Mouse (Mus musculus) megakaryocyte, embryonic 14.5 days (primary cell): ENCODE data around the gene Gm10190. TPM values are rescaled to one million over a fixed set of nuclear protein-coding genes. Genes with fewer than 3 reads are reported as not detected.

ENCODE experiments used
- H3K27me3 ChIP-seq: replicated peaks from 2 replicates; pipeline ENCODE3; 2012; ENCODE audit warnings: inconsistent platforms
- H3K36me3 ChIP-seq: replicated peaks from 2 replicates; pipeline ENCODE3; 2012; ENCODE audit warnings: low read length, inconsistent platforms, mixed read lengths
- H3K4me1 ChIP-seq: 2 replicates; pipeline ENCODE4 v1.6.1; 2012; ENCODE audit warnings: inconsistent platforms
- H3K4me3 ChIP-seq: replicated peaks from 2 replicates; pipeline ENCODE3; 2012; ENCODE audit warnings: moderate library complexity, mild to moderate bottlenecking, inconsistent platforms
- H3K9me3 ChIP-seq: 2 replicates; pipeline ENCODE4 v1.6.1; 2012; ENCODE audit warnings: inconsistent platforms
- FLI1 ChIP-seq: IDR thresholded peaks from 2 replicates; pipeline ENCODE4 v1.6.1; 2012; ENCODE audit warnings: low read length, inconsistent platforms, mixed read lengths
- GATA1 ChIP-seq: IDR thresholded peaks from 3 replicates; pipeline ENCODE4 v1.6.1; 2012; ENCODE audit warnings: mixed read lengths, low read length, inconsistent platforms, borderline replicate concordance
- polyA plus RNA-seq: library from polyadenylated mRNA; stranded (reverse); fragments of >175 nt; gene quantifications from 2 replicates; pipeline ENCODE4 v1.2.3, GENCODE M21; 2012; ENCODE audit warnings: low replicate concordance; ENCODE audit not compliant: insufficient read depth

Gene Gm10190
- polyA plus RNA-seq, 1 experiment = 2.7 TPM

DNA sequence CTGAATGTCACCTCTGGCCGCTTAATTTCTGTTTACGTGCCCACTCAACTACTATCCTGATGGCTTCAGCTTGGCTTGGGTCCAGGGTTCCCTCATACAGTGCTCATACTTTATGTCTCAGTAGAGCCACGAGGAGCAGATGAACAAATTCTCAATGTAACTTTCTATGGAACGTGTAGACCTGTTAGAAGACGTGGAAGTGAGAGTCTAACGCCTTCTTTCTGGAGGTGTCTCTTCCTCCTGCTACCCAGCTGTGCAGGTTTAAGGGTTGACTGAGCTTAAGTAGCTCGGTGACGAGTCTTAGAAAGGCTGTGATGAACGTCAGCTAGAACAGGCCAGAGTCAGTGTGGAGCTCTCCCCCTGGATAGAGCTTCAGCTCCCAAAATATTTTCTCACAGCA, 4.7 kb downstream of the Gm10190 start:
- Histone ChIP-seq H3K27me3 (peaks cover 42% of the 10 kb centered on the region), H3K4me3 (no peak overlapping the region), H3K4me1 (peaks cover 10% of the 10 kb centered on the region), H3K9me3 (peaks cover 15% of the 10 kb centered on the region), H3K36me3 (no peaks in the 10 kb centered on the region)
- TF ChIP-seq FLI1 (no peak), GATA1 (no peak)

DNA sequence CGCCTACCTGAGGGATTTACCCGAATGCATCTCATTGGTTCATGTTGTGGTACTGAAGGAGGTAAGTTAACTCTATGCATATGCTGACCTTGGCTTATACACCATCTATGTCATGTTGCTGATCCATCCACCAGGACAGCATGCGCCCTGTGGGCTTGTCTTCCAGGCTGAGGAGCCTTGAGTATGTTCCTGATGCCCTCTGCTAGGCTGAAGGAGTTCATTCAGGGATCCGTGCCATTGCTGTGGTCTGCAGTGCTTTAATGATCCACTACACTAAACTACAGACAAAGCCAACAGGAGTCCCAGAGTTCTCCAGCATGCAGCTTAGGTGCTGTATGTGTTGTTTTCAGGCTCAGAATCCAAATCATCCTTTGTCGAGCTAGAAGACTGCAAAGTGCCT, 6.1 kb downstream of the Gm10190 start:
- TF ChIP-seq FLI1 = no peak
- no peak for TF ChIP-seq GATA1
- Histone ChIP-seq H3K4me1 (no peaks in the 10 kb centered on the region), H3K4me3 (no peak overlapping the region), H3K36me3 (no peaks in the 10 kb centered on the region), H3K9me3 (peaks cover 20% of the 10 kb centered on the region), H3K27me3 (peaks cover 31% of the 10 kb centered on the region)

DNA sequence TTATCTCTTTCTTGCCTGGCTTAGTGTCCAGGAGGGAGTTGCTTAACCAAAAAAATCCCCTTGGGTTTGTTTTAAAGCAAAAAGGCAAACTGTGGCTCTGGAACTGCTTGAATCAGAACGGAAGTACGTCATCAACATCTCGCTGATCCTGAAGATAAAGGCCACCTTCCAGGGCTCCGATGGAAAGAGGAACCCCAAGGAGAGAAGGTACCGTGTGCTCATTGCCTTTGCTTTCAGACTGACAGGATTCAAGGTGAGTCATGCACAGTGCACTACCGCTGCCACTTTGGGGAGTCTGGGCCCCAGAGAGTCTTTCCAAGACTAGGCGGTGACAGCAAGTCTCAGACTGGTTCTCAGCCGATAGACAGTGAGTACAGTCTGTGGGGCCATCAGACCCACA, 13.1 kb downstream of the Gm10190 start:
- Histone ChIP-seq H3K36me3 (no peaks in the 10 kb centered on the region), H3K27me3 (peaks cover 20% of the 10 kb centered on the region), H3K4me3 (no peak overlapping the region), H3K4me1 (no peaks in the 10 kb centered on the region), H3K9me3 (peaks cover 23% of the 10 kb centered on the region)
- TF ChIP-seq GATA1 (no peak), FLI1 (no peak)

DNA sequence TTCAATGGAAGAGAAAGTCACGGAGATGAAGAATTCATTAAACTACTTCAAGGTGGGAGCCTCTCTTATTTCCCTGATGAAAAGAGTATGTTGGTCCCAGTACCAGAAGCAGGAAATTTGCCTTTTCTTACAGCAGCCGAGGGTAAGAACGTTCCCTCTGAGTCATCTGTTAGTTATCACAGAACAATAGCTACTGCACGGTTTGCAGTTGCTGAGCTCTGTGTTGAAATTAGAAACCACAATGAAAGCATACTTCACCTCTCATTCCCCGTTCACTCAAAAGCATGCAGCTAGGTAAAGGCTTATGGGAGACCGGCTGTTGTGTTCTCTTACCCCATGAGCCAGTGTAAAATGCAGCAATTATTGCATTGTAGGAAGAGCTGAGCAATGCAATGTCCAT, 26.1 kb downstream of the Gm10190 start:
- Histone ChIP-seq H3K9me3 (peaks cover 9% of the 10 kb centered on the region; the same call in 1 of the 2 replicates), H3K27me3 (peaks cover 10% of the 10 kb centered on the region), H3K4me3 (no peak overlapping the region), H3K36me3 (no peaks in the 10 kb centered on the region), H3K4me1 (no peaks in the 10 kb centered on the region)
- TF ChIP-seq GATA1 (no peak), FLI1 (no peak)

DNA sequence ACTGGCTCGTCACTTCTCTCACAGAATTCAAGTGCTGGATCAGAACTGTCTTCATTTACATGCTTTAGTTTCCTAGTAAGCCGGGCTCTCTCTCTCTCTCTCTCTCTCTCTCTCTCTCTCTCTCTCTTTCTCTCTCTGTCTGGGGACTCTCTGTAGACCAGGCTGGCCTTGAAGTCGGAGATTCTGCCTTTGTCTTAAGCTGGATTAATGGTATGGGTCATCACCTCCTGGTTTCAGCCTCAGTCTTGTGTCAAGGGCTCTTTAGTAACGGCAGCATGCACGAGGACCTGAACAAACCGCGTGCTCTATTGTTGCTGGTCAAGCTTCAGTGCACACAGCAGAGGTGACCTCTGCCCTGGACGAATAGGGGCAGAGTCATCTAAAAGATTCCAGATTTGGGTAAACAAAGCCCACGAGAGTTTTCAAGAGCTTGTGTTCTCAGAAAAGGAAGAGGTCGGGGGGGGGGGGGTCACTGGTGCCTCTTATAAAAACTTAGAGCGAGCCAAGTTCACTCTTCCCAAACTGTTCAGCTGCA, 26.7 kb downstream of the Gm10190 start:
- no peak overlapping the region for H3K4me3 ChIP-seq
- peaks cover 9% of the 10 kb centered on the region; the same call in 1 of the 2 replicates for H3K9me3 ChIP-seq
- no peaks in the 10 kb centered on the region for H3K4me1 ChIP-seq
- TF ChIP-seq FLI1 (no peak), GATA1 (no peak)
- H3K36me3 ChIP-seq = no peaks in the 10 kb centered on the region
- peaks cover 10% of the 10 kb centered on the region for H3K27me3 ChIP-seq

DNA sequence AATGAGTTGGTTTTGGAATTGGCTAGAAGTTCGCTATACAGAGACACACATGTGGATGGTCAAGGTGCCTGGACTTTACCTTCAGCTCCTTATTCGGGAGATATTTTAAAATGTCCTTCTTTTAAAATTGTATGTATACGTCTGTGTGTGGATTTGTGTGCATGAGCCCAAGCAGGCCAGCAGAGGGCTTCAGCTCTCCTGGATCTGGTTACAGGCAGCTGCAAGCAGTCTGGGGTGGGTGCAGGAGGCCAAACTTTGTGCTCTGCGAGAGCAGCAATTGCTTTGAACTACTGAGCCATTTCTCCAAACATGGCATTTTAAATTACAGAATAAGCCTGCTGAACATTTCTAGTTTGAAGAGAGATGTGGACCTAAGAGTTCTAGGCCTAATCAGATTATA, 28.1 kb downstream of the Gm10190 start:
- Histone ChIP-seq H3K36me3 (no peaks in the 10 kb centered on the region), H3K9me3 (peaks cover 9% of the 10 kb centered on the region; the same call in 1 of the 2 replicates), H3K27me3 (peaks cover 8% of the 10 kb centered on the region), H3K4me1 (no peaks in the 10 kb centered on the region), H3K4me3 (no peak overlapping the region)
- TF ChIP-seq GATA1 = no peak
- TF ChIP-seq FLI1 = no peak

DNA sequence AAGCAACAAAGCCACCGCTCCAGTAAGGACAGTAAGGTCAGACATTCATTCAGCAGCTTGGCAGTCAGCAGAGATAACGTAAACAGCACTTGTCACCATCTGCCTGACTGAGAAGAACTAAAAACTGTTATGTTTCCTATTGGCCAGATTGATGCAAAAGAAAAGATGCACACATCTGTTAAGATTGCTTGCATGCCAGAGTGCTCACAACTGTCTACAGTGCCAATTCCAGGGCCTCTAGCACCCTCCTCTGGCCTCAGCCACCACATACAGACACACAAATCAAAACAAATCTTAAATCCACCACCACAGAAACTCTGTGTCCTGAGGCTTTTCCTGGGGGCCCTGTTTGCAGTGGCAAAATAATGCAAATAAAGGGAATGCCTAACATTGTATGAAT, 41.0 kb downstream of the Gm10190 start:
- Histone ChIP-seq H3K9me3 (no peaks in the 10 kb centered on the region), H3K4me3 (no peak overlapping the region), H3K4me1 (no peaks in the 10 kb centered on the region), H3K27me3 (peaks cover 15% of the 10 kb centered on the region), H3K36me3 (no peaks in the 10 kb centered on the region)
- no peak for TF ChIP-seq FLI1
- TF ChIP-seq GATA1 = no peak

DNA sequence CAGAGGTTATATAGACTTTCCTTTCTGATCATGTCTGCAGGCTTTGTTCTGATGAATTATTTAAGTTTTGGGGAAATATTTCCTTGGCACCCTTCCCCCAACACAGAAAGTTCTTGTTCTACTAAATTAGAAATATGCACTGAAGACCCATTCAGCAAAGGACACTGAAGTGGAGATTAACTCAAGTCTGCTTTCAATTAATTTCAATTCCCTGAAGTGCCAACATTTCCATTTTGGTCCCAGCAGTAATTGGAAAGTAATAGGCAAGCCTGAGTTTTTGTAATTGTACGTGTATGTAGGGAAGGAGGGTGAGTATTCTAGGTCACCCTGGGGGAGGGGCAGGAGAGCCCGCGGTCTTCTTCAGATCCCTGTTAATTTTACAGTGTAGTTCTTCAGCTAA, 46.9 kb downstream of the Gm10190 start:
- Histone ChIP-seq H3K4me1 (peaks cover 11% of the 10 kb centered on the region; the same call in 1 of the 2 replicates), H3K36me3 (no peaks in the 10 kb centered on the region), H3K27me3 (peaks cover 21% of the 10 kb centered on the region), H3K4me3 (no peak overlapping the region), H3K9me3 (no peaks in the 10 kb centered on the region)
- TF ChIP-seq GATA1 (no peak), FLI1 (no peak)

DNA sequence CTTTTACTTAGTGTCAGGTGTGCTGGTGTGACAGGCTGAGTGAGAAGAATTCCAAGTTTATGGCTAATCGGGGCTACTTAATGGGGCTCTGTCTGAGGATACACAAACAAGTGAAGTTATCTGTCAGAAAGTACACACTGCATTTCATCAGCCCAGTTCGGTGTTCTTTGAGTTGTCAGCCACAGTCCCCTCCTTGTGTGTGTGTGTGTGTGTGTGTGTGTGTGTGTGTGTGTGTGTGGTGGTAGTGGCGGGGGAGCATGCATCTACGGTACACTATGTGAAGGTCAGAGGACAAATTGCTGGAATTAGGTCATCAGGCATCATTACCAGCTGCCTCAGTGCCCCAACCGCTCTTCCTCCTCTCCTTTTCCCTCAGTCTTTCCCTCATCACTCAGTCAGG, 47.9 kb downstream of the Gm10190 start:
- Histone ChIP-seq H3K9me3 (no peaks in the 10 kb centered on the region), H3K36me3 (no peaks in the 10 kb centered on the region), H3K4me3 (no peak overlapping the region), H3K27me3 (peaks cover 23% of the 10 kb centered on the region), H3K4me1 (peaks cover 11% of the 10 kb centered on the region; the same call in 1 of the 2 replicates)
- no peak for TF ChIP-seq GATA1
- TF ChIP-seq FLI1 = no peak

DNA sequence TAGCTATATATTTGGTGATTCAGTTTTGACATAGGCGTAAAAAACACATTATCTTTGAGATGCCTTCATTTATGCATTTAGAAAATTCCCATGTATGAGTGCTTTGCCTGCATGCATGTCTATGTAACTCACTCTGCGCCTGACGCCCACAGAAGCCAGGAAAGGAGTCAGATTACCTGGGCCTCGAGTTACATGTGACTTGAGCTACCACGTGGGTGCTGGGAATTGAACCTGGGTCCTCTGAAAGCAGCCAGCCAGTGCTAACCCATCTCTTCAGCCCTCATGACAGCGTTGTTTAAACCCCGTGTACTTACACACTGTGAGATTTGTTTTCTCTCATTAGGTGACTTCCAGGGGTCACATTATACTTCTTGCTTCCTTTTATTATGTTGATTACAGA, 48.8 kb downstream of the Gm10190 start:
- H3K27me3 ChIP-seq = peaks cover 24% of the 10 kb centered on the region
- H3K4me1 ChIP-seq = peaks cover 11% of the 10 kb centered on the region; the same call in 1 of the 2 replicates
- H3K9me3 ChIP-seq = no peaks in the 10 kb centered on the region
- no peaks in the 10 kb centered on the region for H3K36me3 ChIP-seq
- H3K4me3 ChIP-seq = no peak overlapping the region
- no peak for TF ChIP-seq GATA1

DNA sequence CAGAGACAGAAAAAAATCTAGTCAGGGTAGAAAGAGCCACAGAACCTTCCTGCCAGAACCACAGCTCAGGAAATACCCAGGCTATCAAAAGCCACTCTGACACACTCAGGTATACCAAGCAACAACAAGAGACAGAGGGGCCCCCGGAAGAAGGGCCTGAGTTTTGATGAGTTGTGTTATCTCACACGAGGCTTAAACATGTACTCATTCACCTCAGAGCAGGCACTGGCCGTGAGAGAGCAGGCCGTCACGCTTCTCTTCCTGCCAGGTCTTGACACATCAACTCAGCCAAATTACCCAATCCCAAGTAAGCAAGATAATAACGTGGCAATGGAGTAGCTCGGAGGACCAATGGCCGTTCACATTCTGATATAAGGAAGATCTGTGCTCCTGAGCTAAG, 49.7 kb downstream of the Gm10190 start:
- Histone ChIP-seq H3K4me3 (no peak overlapping the region), H3K4me1 (peaks cover 11% of the 10 kb centered on the region; the same call in 1 of the 2 replicates), H3K27me3 (peaks cover 24% of the 10 kb centered on the region), H3K9me3 (no peaks in the 10 kb centered on the region), H3K36me3 (no peaks in the 10 kb centered on the region)
- TF ChIP-seq FLI1 = no peak
- no peak for TF ChIP-seq GATA1

Other genes starting within 250 kb of the Gm10190 start
- gene Galm, start 246.1 kb downstream of the Gm10190 start, polyA plus RNA-seq = 0.17 TPM in 1 of 2 replicates, not detected in the other
- gene Srsf7, start 166.2 kb downstream of the Gm10190 start, polyA plus RNA-seq = 7.3 and 57.6 TPM in 2 replicates
- 0.20 TPM in 1 of 2 replicates, not detected in the other for gene Ttc39d, start 166.1 kb downstream of the Gm10190 start, polyA plus RNA-seq
- gene Gemin6, start 149.1 kb downstream of the Gm10190 start, polyA plus RNA-seq = 0.27 TPM in 1 of 2 replicates, not detected in the other
- 1.6 TPM in 1 of 2 replicates, not detected in the other for gene Morn2, start 83.3 kb downstream of the Gm10190 start, polyA plus RNA-seq
- gene Dhx57, start 83.1 kb downstream of the Gm10190 start, polyA plus RNA-seq = 1.3 and 3.2 TPM in 2 replicates
- not detected in 2 replicates for gene Arhgef33, start 66.1 kb downstream of the Gm10190 start, polyA plus RNA-seq
- gene Sos1, start 106.9 kb upstream of the Gm10190 start, polyA plus RNA-seq = 1.1 and 1.3 TPM in 2 replicates
- gene Cdkl4, start 204.3 kb upstream of the Gm10190 start, polyA plus RNA-seq = 0.13 TPM in 1 of 2 replicates, not detected in the other